Mouse (Mus musculus): Measurements from ENCODE around the gene Gm10160.

Gene Gm10160

DNA sequence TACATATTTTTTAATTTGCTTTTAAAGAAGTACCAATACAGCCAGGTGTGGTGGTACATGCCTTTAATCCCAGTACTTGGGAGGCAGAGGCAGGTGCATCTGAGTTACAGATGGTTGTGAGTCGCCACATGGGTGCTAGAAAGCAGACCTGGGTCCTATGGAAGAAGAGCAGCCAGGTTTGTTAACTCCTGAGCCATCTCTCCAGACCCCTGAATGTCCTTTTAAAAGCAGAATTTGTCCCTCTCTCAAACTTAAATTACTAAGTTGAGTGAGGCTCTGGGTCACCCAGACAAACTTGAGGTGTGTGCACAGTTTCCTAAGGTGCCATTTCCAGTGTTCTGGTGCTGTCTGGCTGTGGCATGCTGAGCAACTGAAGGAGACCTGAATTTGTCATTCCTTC lies at the start of gene Gm10160:
Gm10160 (minus strand) TSS at position 101 of the 400 bp plus-strand sequence.
- no peak for DNase-seq (ENCODE audit: low spot score in 2 of 2)

- no peak for DNase-seq (ENCODE audit: low spot score in 2 of 2)
Measured at GRCm38 (mm10) chr7:81904926-81905325, 49.3 kb upstream of the Gm10160 start.

GRCm38 (mm10) chr7:81904094-81904493 lies 48.5 kb upstream of the Gm10160 start:
- DNase-seq (ENCODE audit: low spot score in 2 of 2) = no peak

DNA sequence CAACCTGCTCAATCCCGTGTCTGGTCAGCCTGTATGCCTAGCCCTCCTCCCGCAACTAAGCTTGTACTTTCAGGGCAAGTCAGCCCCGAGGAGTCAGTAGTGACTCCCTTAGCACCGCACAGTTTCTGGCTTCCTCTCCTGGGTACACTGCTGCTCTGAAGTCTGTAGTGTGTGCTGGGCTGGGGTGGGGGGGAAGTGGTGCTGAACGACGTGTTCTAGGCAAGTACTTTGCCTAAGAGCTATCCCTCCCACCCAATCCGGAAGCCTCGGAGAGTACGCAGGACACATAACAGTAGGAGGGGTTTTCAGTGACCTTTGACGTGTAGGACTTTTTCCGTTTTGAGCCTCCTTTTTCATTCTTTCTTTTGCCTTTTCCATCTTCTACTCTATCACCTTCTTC lies 43.8 kb upstream of the Gm10160 start:
- no peak for DNase-seq (ENCODE audit: low spot score in 2 of 2)

GRCm38 (mm10) chr7:81885128-81885527 lies 29.5 kb upstream of the Gm10160 start:
- DNase-seq (ENCODE audit: low spot score in 2 of 2) = no peak

GRCm38 (mm10) chr7:81881600-81881999 lies 26.0 kb upstream of the Gm10160 start:
- DNase-seq (ENCODE audit: low spot score in 2 of 2) = no peak

DNA sequence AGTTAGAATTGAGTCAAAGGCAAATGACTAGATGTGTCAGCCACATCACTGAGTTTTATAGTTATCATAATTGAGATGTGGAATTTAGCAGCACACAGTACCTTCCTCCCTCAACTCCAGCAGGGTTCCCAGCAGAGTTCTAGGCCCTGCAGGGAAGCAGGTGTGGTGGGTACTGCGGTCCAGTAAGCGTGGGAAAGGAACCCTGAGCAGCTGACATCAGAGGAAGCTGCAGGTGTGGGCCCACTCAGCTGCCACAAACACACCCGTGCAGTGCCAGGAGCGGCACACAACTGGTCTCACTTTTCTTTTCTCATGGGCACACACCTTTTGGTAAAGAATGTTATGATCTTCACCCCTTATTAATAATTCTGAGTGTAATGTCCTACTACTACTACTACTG lies 25.2 kb upstream of the Gm10160 start:
- no peak for DNase-seq (ENCODE audit: low spot score in 2 of 2)

- no peak for DNase-seq (ENCODE audit: low spot score in 2 of 2)
Measured at GRCm38 (mm10) chr7:81880286-81880685, 24.7 kb upstream of the Gm10160 start.

DNA sequence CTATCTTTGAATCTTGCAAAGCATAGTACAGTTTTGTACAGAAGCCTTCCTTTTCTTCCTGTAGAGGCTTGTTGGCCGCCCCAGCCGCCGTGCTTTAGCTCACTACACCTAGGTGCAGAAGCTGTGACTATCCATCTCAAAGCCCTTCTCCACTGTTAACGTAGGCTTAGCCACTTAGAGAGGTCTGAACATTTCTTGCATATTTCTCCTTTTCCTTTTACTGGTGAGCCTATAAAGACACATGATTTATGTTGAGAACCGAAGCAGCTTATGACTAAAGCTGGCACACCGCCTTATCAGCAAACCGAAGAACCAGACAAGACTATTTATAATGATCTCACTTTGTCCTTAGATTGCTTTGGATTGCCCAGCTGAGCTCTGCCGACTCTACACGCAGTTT lies 19.8 kb upstream of the Gm10160 start:
- no peak for DNase-seq (ENCODE audit: low spot score in 2 of 2)

- no peak for DNase-seq (ENCODE audit: low spot score in 2 of 2)
Measured at GRCm38 (mm10) chr7:81874636-81875035, 19.0 kb upstream of the Gm10160 start.

DNA sequence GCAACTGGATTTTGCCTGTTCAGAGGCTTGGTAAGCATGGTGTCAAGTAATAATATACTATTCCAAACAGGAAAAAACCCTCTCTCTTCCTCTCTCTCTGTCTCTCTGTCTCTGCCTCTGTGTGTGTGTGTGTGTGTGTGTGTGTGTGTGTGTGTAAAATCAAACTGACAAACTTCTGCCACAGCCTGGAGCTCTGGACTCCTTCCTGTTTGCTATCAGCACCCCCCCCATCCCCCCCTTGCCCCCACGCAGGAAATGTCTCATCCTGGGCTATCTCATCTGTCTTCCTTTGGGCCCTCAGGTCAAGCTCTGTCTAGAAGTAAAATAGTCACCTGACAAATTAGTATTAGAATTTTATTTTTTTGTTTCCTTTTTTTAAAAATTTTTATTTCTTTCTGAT lies 18.2 kb upstream of the Gm10160 start:
- no peak for DNase-seq (ENCODE audit: low spot score in 2 of 2)

GRCm38 (mm10) chr7:81872493-81873013 lies 17.0 kb upstream of the Gm10160 start:
- DNase-seq (ENCODE audit: low spot score in 2 of 2) = no peak

DNA sequence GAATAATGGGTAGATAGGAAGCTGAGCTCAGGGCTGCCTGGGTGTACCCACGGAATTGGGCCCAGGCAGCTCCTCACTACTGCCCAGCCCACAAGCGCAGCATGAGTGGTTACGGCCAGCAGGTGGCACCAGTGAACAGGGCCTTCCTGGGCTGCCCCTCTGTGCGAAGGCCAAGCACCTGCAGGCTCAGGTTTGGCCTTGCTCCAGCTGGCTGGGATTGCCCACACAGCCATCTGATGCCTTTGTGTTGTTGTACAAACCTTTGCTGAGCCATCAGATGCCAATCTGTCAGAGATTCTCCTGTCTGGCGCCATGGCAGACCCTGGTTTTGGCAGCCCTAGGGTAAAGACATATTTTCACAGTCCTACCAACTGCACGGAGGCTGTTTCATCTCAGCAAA lies 12.6 kb upstream of the Gm10160 start:
- DNase-seq (ENCODE audit: low spot score in 2 of 2) = peak; percentile 63 to 92

GRCm38 (mm10) chr7:81867231-81867930 lies 11.8 kb upstream of the Gm10160 start:
- no peak for DNase-seq (ENCODE audit: low spot score in 2 of 2)

DNA sequence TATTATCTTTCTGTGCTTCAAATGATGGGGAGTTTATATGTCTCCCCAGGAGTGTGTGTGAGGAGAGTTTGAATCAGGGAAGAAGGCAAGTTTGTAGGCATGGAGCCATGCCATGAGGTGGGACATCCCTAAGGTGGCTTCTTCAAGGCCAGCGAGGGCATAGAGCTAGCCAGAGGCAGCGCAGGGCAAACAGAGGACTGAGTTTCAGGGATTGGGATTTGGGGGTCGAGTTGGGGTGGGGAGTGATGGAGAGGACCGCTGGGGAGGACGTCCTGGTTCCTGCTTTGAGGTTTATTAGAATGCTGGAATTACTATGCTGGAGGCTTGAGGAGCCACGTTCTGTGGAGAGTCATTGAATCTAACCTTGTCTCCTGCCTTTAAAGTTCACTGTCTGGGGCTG lies 10.3 kb upstream of the Gm10160 start:
- no peak for DNase-seq (ENCODE audit: low spot score in 2 of 2)

- DNase-seq (ENCODE audit: low spot score in 2 of 2) = no peak
Measured at GRCm38 (mm10) chr7:81864552-81864951, 9.0 kb upstream of the Gm10160 start.

- DNase-seq (ENCODE audit: low spot score in 2 of 2) = no peak
Measured at GRCm38 (mm10) chr7:81862587-81863583, 7.3 kb upstream of the Gm10160 start.

GRCm38 (mm10) chr7:81861921-81862320 lies 6.3 kb upstream of the Gm10160 start:
- no peak for DNase-seq (ENCODE audit: low spot score in 2 of 2)

DNA sequence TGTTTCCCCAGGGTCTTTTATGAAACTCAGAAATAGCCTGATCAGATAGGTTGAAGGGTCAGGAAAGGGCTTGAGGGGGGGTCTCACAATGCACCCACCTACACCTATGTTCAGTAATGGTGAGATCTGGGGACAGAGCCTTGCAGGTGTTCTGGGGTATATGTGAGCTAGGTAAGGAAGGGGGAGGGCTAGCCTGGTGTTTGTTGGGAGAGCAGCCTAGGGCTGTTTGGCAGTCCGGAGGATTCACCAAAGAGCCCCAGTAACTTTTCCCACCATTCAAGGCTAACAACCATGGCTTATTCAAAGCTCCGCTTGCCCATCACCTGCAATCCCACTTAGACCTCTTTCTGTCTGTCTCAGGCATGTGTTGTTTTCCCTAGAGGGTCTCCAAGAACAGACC lies 5.9 kb upstream of the Gm10160 start:
- no peak for DNase-seq (ENCODE audit: low spot score in 2 of 2)

DNA sequence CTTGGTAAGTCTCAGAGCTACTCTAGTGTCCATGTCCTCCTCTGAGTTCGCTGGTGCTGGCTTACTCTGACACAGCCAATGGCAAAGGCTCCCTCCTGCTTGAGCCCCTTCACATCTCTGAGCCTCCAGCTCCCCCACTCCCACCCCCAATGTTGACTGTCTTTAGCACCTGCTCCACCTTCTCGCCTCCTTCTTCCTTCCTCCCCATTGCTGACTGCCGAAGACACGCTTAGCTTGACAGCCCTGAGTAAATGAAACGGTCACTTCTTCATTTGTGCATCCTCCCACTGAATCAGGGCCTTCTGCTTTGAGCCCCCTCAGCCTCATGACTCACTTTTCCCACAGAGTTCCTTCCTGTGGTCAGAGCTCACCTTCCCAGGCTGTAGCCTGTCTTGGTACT lies 5.4 kb upstream of the Gm10160 start:
- DNase-seq (ENCODE audit: low spot score in 2 of 2) = no peak

GRCm38 (mm10) chr7:81860071-81860470 lies 4.5 kb upstream of the Gm10160 start:
- no peak for DNase-seq (ENCODE audit: low spot score in 2 of 2)

DNA sequence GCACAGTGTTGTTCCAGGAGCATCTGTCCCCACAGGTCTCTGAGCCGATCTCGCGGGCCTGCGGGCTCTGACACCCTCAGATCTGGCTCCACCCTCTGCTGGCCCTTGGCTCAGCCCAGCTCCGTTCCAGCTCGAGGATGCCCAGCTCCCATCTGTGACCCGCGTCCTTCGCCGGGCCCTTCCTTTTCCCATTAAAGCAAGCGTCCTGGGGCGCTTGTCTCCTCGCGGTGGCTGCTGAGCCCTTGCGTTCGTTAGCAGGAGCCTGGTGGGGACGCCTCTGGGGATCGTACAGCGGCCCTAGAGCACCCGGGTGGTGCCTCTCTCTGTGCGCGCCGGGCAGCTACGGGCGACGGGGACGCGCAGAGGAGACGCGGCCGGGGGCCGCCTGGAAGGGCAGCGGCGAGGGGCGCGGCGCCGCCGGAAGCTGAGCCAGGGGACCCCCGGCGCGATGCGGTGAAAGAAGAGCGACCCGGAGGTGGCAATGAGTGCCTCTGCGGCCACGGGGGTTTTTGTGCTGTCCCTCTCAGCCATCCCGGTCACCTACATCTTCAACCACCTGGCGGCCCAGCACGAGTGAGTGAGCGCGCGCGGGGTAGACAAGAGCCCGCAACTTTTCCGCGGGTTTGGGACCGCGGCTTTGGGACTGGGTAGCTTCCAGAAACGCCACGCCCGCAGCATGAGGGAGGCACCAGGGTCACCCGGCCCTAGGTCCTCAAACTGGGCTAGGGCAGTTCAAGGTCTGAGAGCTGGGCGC lies 3.6 kb upstream of the Gm10160 start, which contains the start of gene Tm6sf1:
Tm6sf1 (plus strand) TSS at position 34 of the 754 bp plus-strand sequence.
- DNase-seq (ENCODE audit: low spot score in 2 of 2) = peak in 1 of 2 experiments; percentile 28
